Mouse (Mus musculus) adrenal gland, adult 2 months (tissue): ENCODE measurements at regions not wholly inside any gene's neighbourhood (a gene's known extent, or its start where the extent isn't known, plus 50 kb on each side); places are given as distances from the start of the nearest gene placed in this dataset.

Experiments used
- DNase-seq: peaks from one replicate; pipeline ENCODE4 v3.0.0; 2021

DNA sequence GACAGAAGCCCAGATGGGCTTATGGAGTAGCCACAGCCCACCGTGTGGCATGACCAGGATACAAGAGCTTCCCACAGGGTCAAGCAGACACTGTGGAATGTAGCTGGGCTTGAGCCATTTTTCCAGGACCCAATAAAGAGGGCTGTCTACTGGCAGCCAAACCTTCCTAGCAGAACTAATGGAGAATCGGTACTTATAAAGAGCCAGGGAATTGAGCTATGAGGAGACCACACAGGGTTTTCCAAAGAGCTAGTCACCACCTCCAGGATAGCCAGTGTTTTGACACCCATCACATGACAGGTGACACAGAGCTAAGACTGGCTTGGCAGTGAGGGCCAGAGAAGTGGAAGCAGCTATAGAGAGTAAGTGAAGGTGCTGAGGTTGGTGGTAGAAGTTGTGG lies 149.9 kb downstream of the Map2k4 start:
- no peak for DNase-seq

DNA sequence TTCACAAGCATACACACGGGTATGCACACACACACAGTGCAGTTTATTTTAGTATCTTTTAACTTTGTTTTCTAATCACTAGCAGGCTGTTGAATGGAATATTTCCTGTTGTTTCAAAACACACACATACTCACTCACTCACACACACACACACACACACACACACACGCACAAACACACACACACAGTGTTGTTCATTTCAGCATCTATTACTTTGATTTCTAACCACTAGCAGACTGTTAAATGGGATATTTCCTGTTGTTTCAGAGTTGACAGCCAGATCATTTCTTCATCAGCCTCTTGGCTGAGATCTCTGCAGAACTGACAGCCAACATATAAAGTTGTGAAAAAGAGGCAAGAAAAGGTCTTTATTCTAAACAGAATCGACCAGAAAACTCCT lies 150.9 kb downstream of the Map2k4 start:
- DNase-seq = no peak

DNA sequence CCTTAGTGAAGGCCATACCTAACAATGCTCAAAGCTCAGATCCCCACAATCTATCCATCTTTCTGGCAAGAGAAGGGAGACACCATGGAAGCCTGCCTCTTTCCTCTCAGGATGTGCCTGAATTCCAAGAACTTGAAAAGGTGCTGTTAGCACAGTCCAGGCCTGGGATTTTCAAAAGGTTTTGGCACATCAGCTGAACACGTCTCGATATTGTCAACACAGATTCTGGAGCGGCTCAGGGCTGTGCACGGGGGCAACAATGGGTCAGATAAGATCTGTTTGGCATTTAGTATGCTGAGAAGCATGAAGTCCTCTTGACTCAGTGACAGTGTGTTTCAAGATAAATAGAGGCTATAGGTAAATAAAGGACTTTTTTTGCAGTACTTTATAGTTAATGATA lies 152.8 kb downstream of the Map2k4 start:
- no peak for DNase-seq

DNA sequence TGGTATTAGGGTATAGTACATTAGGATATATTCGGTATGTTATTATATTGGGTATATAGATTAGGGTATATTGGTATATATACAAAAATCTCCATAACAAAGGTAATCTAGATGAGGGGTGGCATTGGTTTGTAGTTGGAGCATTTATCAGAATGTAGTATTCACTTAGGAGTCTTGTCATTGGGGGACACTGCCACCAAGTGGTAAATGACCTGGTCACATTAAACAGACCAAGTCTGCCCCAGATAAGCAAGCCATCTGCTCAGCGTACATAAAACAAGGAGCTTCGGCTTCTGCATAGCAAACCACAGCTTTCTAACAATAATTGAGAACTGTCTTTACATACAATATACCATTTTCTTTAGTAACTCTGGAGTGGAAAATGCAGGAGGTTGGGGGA lies 156.9 kb downstream of the Map2k4 start:
- peak; percentile 8 for DNase-seq

DNA sequence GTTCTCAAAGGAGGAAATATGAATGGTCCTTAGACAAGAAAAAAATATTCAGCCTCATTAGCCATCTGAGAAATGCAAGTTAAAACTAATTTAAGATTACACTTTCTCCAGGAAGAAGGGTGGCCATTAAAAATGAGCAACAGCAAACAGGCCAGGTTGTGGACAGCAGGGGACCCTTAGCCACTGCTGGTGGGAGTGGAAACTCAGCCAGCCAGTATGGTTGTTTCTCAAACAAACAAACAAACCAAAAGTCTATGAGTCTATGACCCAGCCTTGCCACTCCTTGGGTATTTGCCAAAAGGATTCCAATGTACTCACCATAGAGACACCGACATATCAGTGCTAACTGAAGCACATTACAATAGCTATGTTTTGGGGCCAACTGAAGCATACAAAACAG lies 157.7 kb downstream of the Map2k4 start:
- no peak for DNase-seq

DNA sequence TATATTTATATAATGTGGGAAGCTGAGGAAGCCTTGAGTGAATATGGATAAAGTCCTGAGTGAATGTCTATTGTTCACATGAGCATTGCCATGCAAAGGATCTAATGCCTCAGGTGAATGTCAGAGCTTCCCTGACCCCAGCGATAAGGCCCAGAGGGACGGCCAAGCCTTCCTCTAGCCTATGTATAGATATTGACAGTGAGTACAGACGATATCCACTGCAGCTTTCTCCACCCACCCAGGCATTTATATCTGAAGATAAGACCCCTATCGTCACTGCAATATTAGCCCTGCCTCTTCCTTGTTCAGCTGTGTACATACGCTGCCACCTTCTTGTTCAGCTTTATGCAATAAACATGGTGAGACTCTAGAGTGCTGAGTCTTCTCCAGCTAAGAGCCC lies 158.8 kb downstream of the Map2k4 start:
- no peak for DNase-seq

DNA sequence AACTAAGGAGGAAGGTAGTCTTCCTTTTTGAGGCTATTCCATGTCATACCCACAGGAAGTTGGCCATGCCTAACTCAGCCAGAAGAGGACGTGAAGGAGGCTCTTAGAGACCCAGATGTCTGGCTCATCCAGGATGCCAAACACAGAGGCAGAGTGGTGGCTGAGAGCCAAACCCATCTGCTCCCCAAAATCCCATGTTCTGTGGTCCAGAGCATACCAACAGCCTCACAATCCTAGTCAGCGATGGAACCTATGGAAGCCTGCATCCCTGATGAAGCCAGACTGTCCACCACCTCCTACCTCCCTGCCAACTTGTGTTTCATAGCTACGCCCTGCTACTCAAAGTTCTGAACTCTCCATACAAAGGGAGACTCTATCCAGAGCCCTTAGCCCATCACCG lies 169.1 kb downstream of the Map2k4 start:
- no peak for DNase-seq

DNA sequence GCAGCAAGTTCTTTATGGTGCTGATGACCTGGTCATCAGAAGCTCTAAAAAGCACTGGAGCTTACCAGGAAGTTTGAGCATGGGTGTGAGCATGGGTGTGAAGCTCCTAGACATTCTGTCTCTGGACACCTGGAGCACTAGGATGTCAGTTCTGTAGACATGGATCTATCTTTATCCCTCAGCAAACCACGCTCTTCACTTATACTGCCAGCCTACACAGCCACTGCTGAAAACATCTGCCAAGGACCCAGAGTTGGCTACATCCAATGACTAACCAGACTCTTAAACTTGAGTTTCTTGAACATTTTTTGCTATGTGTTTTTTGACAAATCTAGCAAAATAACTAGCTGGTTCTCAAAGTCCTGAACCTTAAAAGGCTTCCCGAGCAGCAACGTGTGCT lies 177.6 kb downstream of the Map2k4 start:
- no peak for DNase-seq

DNA sequence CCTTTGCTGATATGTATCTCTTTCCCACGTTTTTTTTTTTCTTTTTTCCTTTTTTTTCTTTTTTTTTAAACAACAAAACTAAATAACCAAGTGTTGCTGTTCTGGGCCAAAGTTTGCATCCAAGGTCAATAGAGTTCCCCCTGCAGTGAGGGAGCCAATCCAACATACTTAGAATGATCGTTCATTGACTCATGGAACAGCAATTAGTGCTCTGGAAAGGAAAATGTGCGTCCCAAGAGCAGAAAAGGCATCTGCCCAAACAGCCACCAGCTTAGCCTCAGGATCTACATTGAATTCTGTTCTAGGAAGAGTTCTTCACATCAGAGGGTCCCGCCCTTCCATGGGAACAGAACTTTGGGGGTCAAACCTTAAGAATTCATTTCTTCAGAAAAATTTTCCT lies 179.0 kb downstream of the Map2k4 start:
- no peak for DNase-seq

DNA sequence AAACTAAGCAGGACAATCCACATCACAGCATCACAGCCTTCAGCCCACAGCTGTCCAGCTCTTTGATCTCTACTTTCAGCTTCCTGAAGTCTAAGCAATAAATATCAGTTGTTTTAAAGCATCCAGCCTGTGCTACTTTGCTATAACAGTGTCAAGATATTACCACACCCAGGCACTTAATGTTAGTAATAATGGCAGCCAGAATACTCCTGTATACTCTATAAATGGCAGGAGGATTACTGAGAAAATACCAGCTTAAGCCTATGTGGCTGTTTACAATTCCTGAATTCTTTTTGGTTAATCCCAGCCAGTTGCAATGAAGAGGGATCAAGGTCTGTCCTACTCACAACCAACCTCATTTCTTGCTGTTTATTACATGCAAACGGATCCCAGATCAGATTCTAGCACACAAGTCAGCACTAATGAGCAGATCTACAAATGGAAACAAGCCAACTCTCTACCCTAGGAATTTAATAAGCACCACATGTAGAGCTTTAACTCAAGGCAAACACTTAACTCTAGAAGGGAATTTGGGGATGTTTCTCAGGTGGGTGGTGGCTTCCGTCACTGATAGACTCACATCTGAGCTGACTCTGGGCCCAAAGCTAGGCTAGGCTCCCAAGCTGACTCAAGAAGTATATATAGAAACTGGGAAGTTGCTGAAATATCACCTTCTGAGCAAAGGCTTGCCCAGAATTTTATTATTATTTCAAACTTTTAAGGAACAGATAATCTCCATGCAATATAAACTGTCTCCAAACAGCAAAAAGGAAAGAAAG lies 190.6 kb downstream of the Map2k4 start:
- DNase-seq = no peak

DNA sequence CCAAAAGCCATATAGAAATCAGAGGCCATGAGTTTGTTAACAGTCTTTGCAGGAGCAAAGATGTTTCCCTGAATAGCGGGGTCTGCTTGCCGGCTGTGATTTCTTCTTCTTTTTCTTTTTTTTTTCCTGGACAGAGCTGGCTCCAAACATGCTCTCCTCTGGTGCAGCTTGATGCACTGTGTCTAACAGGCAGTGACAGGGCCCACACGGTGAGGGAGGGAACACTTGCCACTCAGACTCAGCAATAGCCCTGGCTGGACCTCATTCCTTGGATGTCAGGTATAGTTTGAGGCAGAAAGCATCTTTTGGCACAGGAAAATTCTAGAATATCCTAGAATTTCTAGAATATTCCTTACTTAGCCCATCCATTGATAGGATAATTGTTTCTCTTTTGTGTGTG lies 199.6 kb downstream of the Map2k4 start:
- no peak for DNase-seq

DNA sequence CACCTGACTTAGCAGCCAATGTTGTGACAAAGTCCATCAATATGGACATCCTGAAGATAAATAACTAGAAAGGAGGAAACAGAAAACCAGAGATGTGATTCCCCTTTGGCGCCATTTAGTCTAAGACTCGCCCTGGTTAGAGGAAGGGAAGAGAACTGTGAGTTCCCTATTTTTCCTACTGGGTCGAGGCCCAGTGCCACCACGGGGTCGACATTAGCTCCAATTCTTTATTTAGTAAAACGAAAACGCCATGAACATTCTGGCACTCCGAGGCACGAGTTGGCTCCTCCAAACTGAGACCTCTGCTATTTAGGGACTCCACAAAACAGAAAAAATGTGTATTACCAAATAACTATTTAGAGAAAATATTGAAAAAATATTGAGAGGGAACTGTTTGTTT lies 220.3 kb downstream of the Map2k4 start:
- no peak for DNase-seq

DNA sequence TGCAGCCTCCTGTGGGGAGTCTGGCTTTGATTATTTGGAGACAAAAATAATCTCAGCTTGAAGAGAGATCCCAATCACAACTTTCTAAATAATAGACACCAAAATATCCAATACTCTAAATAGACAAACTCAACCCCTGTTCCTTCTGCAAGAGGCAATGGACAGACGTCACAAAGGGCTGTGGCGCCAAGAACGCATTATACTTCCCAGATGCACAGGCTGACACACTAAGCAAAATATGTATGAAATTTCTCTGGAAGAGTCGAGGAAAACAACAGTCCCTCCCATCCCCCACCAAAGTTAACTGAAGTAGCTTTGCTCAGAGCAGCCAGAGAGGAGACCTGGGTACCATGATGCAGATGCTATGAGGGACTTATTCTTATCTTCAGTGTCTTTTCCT lies 229.9 kb downstream of the Map2k4 start:
- no peak for DNase-seq

DNA sequence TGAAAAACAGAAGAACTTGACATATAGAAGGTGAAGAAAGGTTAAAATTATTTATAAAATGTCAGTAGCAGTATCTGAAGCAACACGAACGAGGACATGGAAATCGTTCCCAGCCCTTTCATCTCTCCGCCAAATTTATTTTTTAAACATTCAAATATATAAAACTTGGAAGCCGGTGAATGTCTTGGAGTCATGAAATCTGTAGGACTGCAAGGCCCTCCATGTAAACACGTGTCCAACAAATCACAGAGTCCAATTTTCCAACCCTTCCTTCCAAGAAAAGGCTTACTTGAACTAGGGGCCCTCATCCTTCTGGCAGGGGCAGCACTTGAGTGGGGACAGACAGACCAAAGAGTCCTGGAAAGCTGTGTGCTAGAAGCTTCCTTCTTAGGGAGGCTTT lies 237.0 kb downstream of the Map2k4 start:
- no peak for DNase-seq

DNA sequence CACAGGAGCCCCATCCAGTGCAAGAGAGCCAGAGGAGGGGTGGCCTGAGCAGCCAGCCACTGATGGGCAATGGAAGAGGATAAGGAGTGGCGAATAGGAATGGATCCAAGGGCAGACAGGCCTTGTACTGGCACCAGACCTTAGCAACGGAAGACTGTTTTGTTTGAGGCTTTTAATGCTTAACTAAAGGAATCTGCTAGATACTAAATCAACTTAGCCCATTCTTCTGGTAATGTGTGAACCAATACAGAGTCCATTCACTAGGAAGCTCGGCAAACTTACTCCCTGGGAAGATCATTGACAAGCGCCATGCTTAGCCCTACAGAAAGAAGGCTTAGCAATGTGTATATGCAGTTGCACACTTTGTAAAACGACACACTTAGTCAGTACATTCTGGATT lies 243.8 kb downstream of the Map2k4 start:
- no peak for DNase-seq

DNA sequence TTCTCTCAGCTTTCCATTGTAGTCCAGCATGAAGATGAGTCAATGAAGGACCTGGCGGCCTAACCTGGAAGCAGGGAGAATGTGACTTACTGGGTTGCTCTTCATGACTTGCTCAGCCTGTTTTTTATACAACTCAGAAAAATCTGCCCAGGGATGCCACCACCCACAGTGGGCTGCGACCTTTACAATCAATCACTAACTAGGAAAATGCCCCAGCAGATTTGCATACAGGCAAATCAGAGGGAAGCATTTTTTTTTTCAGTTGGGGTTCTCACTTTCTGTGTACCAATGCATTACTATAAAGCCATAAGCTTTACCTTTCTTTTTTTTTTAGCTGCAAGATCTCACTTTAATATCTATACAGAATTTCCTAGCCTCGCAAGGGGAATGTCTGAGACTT lies 244.5 kb downstream of the Map2k4 start:
- no peak for DNase-seq

DNA sequence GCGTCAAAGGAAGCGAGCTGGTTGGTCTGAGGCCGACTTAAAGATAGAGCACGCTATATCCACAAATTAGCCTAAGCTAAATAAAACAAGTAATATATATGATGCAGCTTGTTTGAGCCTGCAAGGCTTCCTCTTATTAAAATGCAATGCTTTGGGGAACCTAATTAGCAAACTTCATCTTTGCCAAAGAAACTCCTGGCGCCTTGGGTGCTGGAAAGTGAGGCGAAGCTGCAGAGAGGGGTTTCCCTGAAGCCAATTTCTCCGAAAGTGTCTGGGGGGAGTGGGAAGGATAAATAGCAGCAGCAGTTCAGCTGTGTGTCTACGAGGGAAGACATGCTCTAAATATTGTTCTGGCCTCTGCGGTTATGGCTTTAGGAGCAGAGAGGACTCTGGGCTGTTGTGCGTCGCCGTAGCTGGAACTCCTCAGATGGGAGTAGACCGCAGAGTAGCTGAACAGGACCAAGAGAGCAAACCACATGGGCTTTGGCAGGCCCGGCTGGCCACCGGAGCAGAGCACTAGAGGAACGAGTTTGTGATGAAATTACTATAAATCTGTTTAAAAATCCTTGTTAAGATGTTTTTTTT lies 251.0 kb downstream of the Map2k4 start:
- no peak for DNase-seq

DNA sequence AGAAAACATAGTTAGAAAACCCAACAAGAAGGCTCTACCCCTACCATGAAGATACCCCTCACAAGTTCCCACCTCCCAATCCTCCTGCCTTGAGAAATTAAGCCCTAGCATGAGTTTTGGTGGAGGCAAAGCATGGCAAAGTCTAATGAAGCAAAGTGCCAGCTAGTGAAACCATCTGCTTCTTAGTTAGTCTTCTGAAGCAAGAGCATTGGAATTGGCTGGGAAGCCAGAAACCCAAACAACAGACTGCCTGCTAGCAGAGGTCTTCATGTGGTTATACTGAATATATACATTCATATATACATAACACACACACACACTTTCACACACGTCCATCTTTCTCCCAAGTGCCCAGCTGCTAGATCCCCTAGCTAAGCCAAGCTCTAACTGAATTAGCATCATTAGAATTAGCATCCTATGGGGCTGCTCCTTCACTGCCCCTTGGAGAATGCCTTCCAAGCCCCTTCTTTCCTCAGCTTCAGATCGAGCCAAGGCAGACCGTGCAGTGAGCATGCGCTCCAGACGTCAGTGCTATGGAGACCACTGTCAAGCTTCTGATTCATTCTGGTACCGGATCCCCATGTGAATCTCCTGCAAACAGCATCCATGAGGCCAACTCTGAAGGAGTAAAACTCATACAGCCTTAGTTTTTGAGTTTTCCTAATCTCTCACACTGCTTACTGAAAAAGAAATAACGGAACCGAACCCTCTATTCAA lies 252.2 kb downstream of the Map2k4 start:
- DNase-seq = no peak

DNA sequence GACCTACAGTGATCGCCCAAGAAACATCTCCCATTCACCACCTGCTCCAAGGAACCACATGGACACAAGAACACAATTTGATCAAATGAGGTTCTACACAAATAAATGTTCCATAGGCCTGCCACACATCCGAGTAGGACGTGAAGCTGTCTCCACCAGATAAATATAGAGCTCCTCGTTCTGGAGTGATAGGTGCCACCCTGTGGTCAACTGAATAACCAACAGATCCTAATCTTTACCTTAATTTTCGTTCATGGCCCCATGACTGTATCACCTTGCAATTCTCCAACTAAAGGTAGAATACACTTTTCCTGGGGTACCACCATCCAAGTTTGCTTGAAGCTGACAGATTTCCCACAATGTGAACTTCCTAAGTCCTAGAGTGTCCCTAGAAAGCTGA lies 257.4 kb downstream of the Map2k4 start:
- peak; percentile 2 for DNase-seq

DNA sequence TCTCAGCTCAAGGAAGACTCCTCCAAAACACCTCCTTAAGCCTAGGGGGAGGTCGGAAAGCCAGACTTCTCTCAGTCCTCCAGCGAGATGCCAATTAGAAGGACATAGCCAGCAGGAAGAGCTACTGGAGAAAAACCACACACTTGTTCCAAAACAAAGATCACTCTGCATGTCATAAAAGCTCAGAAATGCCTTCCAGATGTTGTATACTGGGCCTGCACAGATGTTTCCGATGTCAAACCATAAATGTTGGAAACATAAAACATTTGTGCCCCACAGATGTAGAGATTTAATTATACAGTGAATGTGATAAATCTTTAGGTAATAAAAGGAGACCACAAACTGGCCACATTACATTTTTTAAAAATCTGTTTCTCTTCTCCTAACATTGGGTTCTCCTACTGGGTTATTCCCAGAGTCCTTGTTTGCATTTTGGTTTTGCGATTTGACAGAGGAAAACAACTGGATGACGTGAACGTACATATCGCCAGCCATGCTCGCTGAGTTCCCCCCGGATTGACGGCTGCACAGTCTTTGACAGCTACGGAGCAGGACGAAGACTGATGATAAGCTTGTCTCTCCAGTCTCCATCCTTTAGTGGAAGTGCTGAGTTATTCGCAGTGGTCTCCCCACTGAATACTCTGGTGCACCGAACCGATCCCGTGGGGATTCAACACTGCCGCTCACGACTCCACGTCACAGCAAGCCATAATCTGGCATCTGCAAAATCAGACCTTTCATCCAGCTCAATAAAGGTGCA lies 235.5 kb upstream of the Myocd start:
- DNase-seq = no peak

DNA sequence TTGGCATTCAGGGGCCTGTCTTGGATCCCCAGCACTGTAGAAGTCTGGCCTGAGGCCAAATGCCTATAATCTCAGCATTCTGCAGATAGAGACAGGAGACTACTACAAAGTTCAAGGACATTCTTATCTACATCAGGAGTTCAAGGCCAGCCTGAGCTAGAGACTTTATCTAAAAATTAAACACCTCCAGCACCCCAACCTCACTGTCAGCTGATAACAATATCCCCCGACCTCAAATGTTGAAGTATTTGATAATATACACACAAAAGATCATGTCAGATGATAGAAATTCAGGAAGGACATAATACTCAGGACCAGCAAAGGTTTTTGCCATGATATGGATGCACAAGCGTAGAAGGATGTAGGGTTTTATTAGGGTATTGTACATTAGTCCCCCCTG lies 228.2 kb upstream of the Myocd start:
- DNase-seq = no peak

DNA sequence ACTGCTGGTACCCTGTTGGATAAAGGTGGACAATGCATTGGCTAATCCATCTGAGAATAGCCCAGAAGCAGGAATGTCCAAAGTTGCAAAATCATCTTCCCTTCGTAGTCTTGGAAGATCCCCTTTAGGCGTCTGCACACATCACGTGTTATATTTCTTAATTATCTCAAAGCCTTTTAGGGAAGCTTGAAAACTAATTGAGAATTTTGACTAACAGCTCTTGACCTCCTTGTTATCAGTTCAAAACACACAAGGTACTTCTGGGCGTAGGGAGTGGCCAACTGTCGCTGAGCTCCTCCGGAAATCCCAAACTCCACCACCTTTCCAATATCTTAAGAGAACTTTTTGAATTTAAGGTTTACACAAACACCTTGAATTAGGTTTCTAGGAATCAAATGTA lies 227.6 kb upstream of the Myocd start:
- no peak for DNase-seq

DNA sequence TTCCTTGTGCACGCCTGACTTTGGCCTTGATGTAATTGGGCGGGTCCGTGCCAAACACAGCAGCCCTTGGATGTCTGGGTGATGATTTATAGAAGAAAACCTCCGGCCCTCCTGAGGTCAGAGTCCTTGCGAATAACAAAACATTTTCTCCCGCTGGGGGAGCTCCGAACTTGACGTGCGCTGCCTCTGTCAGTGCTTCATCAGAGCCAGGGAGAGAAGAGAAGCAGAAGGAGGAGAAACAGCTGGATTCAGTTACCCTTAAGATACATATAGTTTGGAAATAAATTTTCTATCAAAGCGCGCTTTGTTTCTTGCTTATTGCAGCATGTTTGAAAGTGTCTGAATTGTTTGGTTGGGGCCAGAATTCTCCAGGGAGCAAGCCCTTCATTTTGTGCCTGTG lies 225.2 kb upstream of the Myocd start:
- peak; percentile 84 for DNase-seq
